Mouse (Mus musculus): ENCODE results near the gene Hsf5. TPM values are rescaled to one million over a fixed set of nuclear protein-coding genes. Genes with fewer than 3 reads are reported as not detected.

Gene Hsf5
- polyA plus RNA-seq, 1 experiment from 2014 or later, result 0.31 TPM

DNA sequence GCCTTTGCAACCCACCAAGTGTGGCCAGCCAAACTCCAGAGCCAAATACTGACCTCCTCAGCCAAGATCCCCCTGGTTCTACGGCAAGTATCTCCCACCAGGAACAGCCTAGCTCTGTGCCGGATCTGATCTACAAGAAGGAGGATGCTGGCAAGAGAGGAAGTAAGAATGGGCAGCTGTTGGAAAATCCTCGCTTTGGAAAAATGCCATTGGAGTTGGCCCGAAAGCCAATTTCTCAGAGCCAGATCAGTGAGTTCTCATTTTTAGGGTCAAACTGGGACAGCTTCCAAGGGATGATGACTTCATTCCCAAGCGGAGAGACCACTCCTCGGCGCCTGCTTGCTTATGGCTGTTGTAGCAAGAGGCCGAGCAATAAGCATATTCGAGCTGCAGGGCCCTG lies 5.4 kb upstream of the Hsf5 start:
- no peak overlapping the region for H3K4me2 ChIP-seq (replicated peaks)
- ATAC-seq (ENCODE audit: insufficient number of reproducible peaks, insufficient read depth, low FRiP score, low TSS enrichment), result no peak
- WGBS, result 94% methylated on average over 9 of the region's 9 CpGs
- H3K4me3 ChIP-seq, result no peak overlapping the region
- H3K4me1 ChIP-seq, result no peaks in the 10 kb centered on the region
- no peaks in the 10 kb centered on the region for H3K27me3 ChIP-seq
- H3K9ac ChIP-seq, result no peak overlapping the region
- H3K27ac ChIP-seq, result no peak overlapping the region
- 0 out of 2 replicates have a peak, but pooled peaks cover under 1% of the 10 kb centered on the region for H3K9me3 ChIP-seq
- H3K36me3 ChIP-seq, result peaks cover 94% of the 10 kb centered on the region

DNA sequence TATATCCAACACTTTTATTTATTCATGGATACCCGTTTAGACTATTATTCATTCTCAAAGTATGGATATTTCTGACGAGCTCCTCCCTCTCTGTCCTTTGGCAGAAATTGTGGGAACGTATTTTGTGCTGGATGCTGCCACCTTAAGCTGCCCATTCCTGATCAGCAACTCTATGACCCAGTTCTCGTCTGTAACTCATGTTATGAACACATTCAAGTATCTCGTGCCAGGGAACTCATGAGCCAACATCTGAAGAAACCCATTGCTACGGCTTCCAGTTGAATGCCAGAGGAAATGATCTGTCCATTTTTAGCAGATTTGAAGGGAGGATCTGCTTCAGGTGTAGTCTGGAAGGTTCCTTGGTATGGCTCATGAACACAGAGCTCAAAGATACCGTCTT lies 3.0 kb upstream of the Hsf5 start:
- Histone ChIP-seq H3K4me1 (no peaks in the 10 kb centered on the region), H3K4me2 (replicated peaks) (no peak overlapping the region), H3K9ac (no peak overlapping the region), H3K9me3 (0 out of 2 replicates have a peak, but pooled peaks cover 4% of the 10 kb centered on the region), H3K27ac (no peak overlapping the region), H3K27me3 (no peaks in the 10 kb centered on the region), H3K4me3 (no peak overlapping the region), H3K36me3 (peaks cover 89% of the 10 kb centered on the region)
- WGBS, result 90% methylated on average over 7 of the region's 7 CpGs
- ATAC-seq (ENCODE audit: insufficient number of reproducible peaks, insufficient read depth, low FRiP score, low TSS enrichment), result no peak

DNA sequence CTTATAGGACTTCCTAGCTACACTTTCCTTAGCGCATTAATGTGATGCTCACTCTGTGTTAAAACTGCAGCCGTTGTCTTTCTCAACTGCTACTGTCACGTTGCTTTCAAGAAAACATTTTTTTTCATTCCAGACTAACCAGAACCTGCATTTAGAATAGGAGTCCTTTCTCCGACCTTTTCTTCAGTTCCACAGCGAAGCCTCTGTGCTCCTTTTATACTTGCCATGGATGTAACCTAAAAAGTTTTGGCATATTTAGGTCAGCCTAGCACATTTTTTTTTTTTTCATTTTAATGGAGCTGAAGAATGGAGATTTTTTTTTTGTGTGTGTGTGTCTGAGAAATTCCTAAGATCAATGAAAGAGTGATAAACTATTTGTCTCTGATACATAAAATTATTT lies 1.4 kb upstream of the Hsf5 start:
- ATAC-seq (ENCODE audit: insufficient number of reproducible peaks, insufficient read depth, low FRiP score, low TSS enrichment), result no peak
- WGBS, result 92% methylated on average over 5 of the region's 5 CpGs
- peaks cover 76% of the 10 kb centered on the region for H3K36me3 ChIP-seq
- no peaks in the 10 kb centered on the region for H3K27me3 ChIP-seq
- no peak overlapping the region for H3K27ac ChIP-seq
- H3K4me3 ChIP-seq, result no peak overlapping the region
- no peak overlapping the region for H3K4me2 ChIP-seq (replicated peaks)
- 0 out of 2 replicates have a peak, but pooled peaks cover 4% of the 10 kb centered on the region for H3K9me3 ChIP-seq
- H3K9ac ChIP-seq, result no peak overlapping the region
- H3K4me1 ChIP-seq, result no peaks in the 10 kb centered on the region

DNA sequence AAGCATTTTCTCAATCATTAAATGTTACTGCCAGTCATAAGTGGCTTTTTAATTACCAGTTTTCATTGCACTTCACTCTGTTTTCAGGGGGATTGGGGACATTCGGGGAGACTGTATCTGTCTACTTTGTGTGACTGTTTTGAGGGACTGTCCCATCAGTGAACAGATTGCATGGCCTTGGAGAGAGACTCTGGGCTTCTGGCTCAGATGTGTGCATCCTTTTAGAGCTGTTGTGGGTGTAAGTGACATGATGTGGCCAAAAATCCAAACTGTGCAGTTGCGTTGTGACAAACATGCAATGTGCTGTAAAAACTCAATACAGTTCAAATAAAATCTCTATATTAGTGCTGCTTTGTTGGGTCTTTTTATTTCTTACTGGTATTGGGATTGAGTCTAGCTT lies 1.0 kb upstream of the Hsf5 start:
- Histone ChIP-seq H3K4me2 (replicated peaks) (no peak overlapping the region), H3K9ac (no peak overlapping the region), H3K36me3 (peaks cover 72% of the 10 kb centered on the region), H3K9me3 (0 out of 2 replicates have a peak, but pooled peaks cover 4% of the 10 kb centered on the region), H3K4me3 (no peak overlapping the region), H3K27me3 (no peaks in the 10 kb centered on the region), H3K27ac (no peak overlapping the region), H3K4me1 (no peaks in the 10 kb centered on the region)
- ATAC-seq (ENCODE audit: insufficient number of reproducible peaks, insufficient read depth, low FRiP score, low TSS enrichment), result no peak
- 94% methylated on average over 2 of the region's 2 CpGs for WGBS

DNA sequence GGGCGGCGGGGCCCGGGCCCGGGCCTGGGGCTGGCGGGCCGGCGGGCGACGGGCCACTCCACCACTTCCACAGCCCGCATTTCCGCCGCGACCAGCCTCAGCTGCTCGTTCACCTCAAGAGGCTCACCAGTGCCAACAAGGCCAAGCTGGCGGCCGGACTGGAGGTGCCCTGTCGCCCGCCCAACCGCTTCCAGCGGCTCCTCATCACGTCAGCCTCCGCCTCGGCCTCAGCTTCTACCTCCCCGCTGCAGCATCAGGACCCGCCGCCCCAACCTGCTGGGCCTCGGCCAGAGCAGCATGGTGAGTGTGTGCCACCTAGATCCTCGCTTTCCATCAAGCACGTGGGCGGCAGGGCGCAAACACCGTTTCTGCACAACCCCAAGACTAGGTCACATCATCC lies 642 bp downstream of the Hsf5 start:
- H3K9ac ChIP-seq, result no peak overlapping the region
- 95% methylated on average over 32 of the region's 32 CpGs for WGBS
- H3K36me3 ChIP-seq, result peaks cover 56% of the 10 kb centered on the region
- no peak overlapping the region for H3K27ac ChIP-seq
- H3K4me2 ChIP-seq (replicated peaks), result no peak overlapping the region
- H3K4me1 ChIP-seq, result no peaks in the 10 kb centered on the region
- no peak for ATAC-seq (ENCODE audit: insufficient number of reproducible peaks, insufficient read depth, low FRiP score, low TSS enrichment)
- H3K9me3 ChIP-seq, result 0 out of 2 replicates have a peak, but pooled peaks cover 4% of the 10 kb centered on the region
- no peak overlapping the region for H3K4me3 ChIP-seq
- H3K27me3 ChIP-seq, result no peaks in the 10 kb centered on the region

DNA sequence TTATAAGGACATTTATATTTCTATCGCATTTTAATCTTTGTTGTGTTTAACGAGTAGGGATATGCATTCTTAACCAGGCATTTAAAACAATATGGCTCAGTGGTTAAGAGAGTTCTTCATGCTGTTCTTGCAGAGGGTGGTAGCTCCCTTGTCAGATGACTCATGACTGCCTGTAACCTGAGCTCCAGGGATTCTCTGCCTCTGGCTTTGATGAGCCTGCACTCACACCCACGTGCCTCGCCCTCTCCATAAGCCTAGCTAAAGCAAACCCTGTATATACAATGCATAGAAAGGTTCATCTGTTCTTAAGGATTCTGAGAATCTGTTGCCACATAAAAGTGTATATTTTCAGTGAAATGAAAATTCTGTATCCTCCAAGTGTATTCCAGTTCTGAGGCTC lies 6.2 kb downstream of the Hsf5 start:
- Histone ChIP-seq H3K4me3 (no peak overlapping the region), H3K27me3 (no peaks in the 10 kb centered on the region), H3K4me1 (no peaks in the 10 kb centered on the region), H3K9ac (no peak overlapping the region), H3K9me3 (no peaks in the 10 kb centered on the region), H3K36me3 (peaks cover 35% of the 10 kb centered on the region), H3K4me2 (replicated peaks) (no peak overlapping the region), H3K27ac (no peak overlapping the region)
- 68% methylated on average over 4 of the region's 4 CpGs for WGBS
- no peak for ATAC-seq (ENCODE audit: insufficient number of reproducible peaks, insufficient read depth, low FRiP score, low TSS enrichment)

DNA sequence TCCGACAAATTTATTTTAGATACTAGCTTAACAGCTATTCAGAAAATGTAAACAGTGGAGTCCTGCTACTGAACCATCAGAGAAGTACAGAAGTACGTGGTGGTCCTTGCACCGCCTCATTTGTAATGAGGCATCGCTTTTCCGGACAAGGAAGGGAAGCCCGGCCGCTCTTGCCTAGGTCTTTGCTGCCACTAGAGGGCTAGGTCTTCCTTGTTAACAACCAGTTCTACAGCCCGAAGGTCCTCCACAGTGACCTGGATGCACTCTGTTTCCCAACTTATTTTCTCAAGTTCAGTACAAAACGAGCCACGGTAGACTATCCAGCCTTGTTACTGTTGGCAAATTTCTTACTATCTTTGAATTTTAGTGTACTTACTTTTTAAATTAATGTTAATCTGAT lies 12.9 kb downstream of the Hsf5 start:
- WGBS, result 39% methylated on average over 10 of the region's 10 CpGs
- H3K27ac ChIP-seq, result no peak overlapping the region
- H3K4me1 ChIP-seq, result 0 out of 2 replicates have a peak, but pooled peaks cover 3% of the 10 kb centered on the region
- no peaks in the 10 kb centered on the region for H3K27me3 ChIP-seq
- H3K9ac ChIP-seq, result no peak overlapping the region
- H3K4me3 ChIP-seq, result no peak overlapping the region
- no peak overlapping the region for H3K4me2 ChIP-seq (replicated peaks)
- ATAC-seq (ENCODE audit: insufficient number of reproducible peaks, insufficient read depth, low FRiP score, low TSS enrichment), result no peak
- H3K9me3 ChIP-seq, result no peaks in the 10 kb centered on the region
- peaks cover 12% of the 10 kb centered on the region for H3K36me3 ChIP-seq

DNA sequence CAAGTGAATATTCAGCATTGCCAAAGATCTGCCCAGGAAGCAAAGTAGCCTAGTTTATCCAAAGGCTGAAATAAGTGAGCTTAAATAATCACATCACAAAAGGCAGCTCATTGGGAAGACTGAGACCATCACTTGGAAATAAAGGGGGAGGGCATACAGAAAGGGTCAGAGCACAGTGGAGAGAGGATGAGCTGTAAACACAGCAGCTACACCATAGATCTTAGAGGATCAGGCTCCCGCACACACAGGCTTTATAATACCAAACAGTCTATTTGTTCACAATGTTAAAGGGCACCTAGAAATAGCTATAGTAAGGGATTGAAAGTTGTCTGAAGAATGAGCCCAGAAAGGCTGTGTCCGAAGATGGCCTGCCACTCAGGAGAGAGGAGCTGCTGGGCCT lies 21.8 kb downstream of the Hsf5 start:
- no peak for ATAC-seq (ENCODE audit: insufficient number of reproducible peaks, insufficient read depth, low FRiP score, low TSS enrichment)
- Histone ChIP-seq H3K4me1 (peaks cover 10% of the 10 kb centered on the region; the same call in 1 of the 2 replicates), H3K27me3 (no peaks in the 10 kb centered on the region), H3K9me3 (no peaks in the 10 kb centered on the region), H3K27ac (no peak overlapping the region), H3K36me3 (no peaks in the 10 kb centered on the region), H3K9ac (peak overlapping the region; percentile 72), H3K4me3 (peak overlapping the region; percentile 43), H3K4me2 (replicated peaks) (peak overlapping the region; percentile 80)
- WGBS, result 13% methylated on average over 2 of the region's 2 CpGs

DNA sequence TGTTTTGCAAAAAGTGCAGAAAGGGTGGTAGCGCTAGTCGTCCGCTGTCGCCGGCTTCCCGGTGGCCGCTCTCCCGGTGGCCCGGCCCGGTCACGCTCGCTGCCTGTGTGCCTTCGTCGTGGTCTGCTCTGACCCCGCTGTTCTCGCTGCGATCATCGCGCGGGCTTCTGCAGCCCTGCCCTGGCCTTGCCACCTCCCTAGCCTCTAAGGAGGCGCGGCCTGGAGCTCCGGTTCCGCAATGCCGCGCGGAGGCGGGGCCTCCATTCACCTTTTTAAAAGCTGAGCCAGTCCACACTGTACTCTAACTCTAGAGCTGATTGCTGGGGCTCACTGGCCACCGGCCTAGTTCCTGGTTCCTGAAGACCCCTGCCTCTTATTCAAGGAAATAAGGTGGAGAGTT lies 22.2 kb downstream of the Hsf5 start:
- Histone ChIP-seq H3K27ac (no peak overlapping the region), H3K9me3 (no peaks in the 10 kb centered on the region), H3K4me2 (replicated peaks) (peak overlapping the region; percentile 80), H3K4me1 (peaks cover 10% of the 10 kb centered on the region; the same call in 1 of the 2 replicates), H3K27me3 (no peaks in the 10 kb centered on the region), H3K36me3 (no peaks in the 10 kb centered on the region), H3K9ac (peak overlapping the region; percentile 72), H3K4me3 (peak overlapping the region; percentile 43)
- 0 out of 2 replicates have a peak, but pooled peaks have one; percentile 56 for ATAC-seq (ENCODE audit: insufficient number of reproducible peaks, insufficient read depth, low FRiP score, low TSS enrichment)
- 2% methylated on average over 29 of the region's 29 CpGs for WGBS

DNA sequence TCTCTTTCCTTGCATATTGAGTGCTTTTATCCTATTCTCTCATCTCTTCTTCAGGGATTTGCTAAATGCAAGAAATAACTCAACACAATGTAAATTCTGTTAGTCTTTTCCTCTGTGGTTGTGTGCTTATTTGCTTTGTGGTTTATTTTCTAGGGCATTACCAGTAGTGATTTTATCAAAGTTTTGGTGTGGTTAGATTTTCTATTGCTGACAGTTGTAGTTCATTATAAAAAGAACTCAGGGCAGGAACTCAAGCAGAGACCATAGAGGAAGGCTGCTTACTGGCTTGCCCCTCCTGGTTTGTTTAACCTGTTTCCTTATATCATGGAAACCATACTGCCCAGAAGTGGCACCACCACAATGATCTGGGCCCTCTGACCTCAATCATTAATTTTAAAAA lies 25.9 kb downstream of the Hsf5 start:
- ATAC-seq (ENCODE audit: insufficient number of reproducible peaks, insufficient read depth, low FRiP score, low TSS enrichment), result no peak
- Histone ChIP-seq H3K27me3 (no peaks in the 10 kb centered on the region), H3K4me3 (no peak overlapping the region), H3K36me3 (no peaks in the 10 kb centered on the region), H3K27ac (no peak overlapping the region), H3K9me3 (no peaks in the 10 kb centered on the region), H3K4me2 (replicated peaks) (no peak overlapping the region), H3K9ac (no peak overlapping the region), H3K4me1 (peaks cover 10% of the 10 kb centered on the region; the same call in 1 of the 2 replicates)

DNA sequence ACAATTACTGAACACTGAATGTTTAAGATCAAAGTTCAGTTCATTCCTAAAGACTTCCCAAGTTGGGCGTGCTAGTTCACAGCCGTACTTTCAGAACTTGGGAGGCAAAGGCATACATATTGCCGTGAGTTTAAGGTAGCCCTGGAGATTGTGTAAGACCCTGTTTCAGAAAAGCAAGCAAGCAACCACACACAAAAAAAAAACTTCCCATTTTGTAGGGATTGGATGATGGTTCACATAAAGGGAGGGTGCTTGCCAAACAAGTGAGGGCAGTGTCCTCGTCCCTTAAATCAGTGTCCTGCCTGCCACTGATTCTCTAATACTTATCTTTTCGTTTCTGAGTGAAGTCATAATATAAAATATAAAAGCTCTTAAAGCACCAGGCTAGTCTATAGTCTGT lies 37.7 kb downstream of the Hsf5 start:
- 78% methylated on average over 5 of the region's 5 CpGs for WGBS
- Histone ChIP-seq H3K4me3 (no peak overlapping the region), H3K36me3 (no peaks in the 10 kb centered on the region), H3K9ac (no peak overlapping the region), H3K4me2 (replicated peaks) (no peak overlapping the region), H3K27me3 (no peaks in the 10 kb centered on the region), H3K9me3 (no peaks in the 10 kb centered on the region), H3K4me1 (no peaks in the 10 kb centered on the region), H3K27ac (no peak overlapping the region)
- no peak for ATAC-seq (ENCODE audit: insufficient number of reproducible peaks, insufficient read depth, low FRiP score, low TSS enrichment)

DNA sequence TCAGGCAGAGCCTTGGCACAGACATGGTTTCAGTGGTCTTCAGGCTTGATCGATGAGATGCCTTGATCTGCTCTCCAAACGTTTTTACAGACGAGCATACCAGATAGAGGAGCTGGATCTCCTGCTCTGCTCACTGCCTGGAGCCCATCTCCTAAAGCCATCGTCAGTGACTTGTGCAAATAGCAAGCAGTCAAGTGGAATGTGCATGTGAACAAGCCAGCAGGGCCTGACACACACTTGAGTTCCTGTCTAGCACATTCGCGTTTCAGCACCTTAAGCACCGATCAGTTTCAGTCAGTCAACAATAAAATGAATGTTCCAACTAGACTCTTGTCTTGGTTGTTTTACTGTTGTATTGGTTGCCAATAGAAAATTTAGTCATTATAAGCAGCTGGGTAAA lies 42.3 kb downstream of the Hsf5 start:
- H3K4me2 ChIP-seq (replicated peaks), result no peak overlapping the region
- no peaks in the 10 kb centered on the region for H3K9me3 ChIP-seq
- no peaks in the 10 kb centered on the region for H3K4me1 ChIP-seq
- H3K27me3 ChIP-seq, result peaks cover 4% of the 10 kb centered on the region; the same call in 1 of the 2 replicates
- no peak for ATAC-seq (ENCODE audit: insufficient number of reproducible peaks, insufficient read depth, low FRiP score, low TSS enrichment)
- 76% methylated on average over 7 of the region's 7 CpGs for WGBS
- no peak overlapping the region for H3K9ac ChIP-seq
- H3K27ac ChIP-seq, result no peak overlapping the region
- no peaks in the 10 kb centered on the region for H3K36me3 ChIP-seq
- H3K4me3 ChIP-seq, result no peak overlapping the region

DNA sequence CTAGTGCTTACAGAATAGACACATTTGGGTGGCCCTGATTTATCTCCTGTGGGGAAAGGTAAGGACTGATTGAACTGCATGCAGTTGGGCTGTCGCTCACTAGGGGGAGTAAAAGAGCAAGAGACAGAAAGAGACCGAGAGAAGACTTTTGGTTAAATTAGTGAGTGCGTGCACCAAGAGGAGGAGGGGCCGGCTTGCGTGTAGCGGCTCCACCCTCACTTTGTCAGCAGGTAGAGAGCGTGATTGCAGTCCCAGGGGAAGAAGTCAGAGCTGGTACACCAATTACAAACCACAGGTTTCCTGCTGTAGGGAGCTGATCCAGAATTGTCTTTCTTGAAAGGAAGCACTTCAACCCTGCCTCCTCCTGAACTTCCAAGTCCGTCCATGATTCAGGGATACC lies 45.4 kb downstream of the Hsf5 start, which contains the start of gene Rnf43:
TSS of gene Rnf43 (plus strand) at position 316 of the 400 bp plus-strand sequence.
- whole genome bisulfite sequencing, result 0% methylated on average over 8 of the region's 8 CpGs

More for the DNA sequence above, 45.4 kb downstream of the Hsf5 start, which contains the start of gene Rnf43:
- Histone ChIP-seq H3K9me3 (no peaks in the 10 kb centered on the region), H3K27ac (no peak within 1 kb of the TSS), H3K4me3 (peak within 1 kb of the TSS; percentile 38), H3K36me3 (no peaks in the 10 kb centered on the region), H3K4me1 (no peaks in the 10 kb centered on the region), H3K27me3 (peaks cover 9% of the 10 kb centered on the region), H3K9ac (peak within 1 kb of the TSS; percentile 25; the same call in 1 of the 2 replicates), H3K4me2 (replicated peaks) (peak within 1 kb of the TSS; percentile 62)
- 0 out of 2 replicates have a peak, but pooled peaks have one; percentile 35 for ATAC-seq (ENCODE audit: insufficient number of reproducible peaks, insufficient read depth, low FRiP score, low TSS enrichment)
